Mouse (Mus musculus) heart, adult 2 months (tissue): ENCODE measurements at regions not wholly inside any gene's neighbourhood (a gene's known extent, or its start where the extent isn't known, plus 50 kb on each side); places are given as distances from the start of the nearest gene placed in this dataset.

Experiments
- DNase-seq, 2 experiments: peaks; one replicate each; pipeline ENCODE4 v3.0.0; 2021
- H3K27ac ChIP-seq: fragments of 200-600 bp; 2 replicates; pipeline ENCODE4 v1.8.1; 2022
- H3K27me3 ChIP-seq: fragments of 200-500 bp; 2 replicates; pipeline ENCODE4 v1.6.1; 2012; ENCODE audit warnings: mild to moderate bottlenecking, low read length, inconsistent platforms, mixed read lengths; ENCODE audit not compliant: control insufficient read depth, insufficient read depth
- H3K36me3 ChIP-seq: fragments of 200-500 bp; 2 replicates; pipeline ENCODE4 v1.6.1; 2012; ENCODE audit warnings: low read length, inconsistent platforms; ENCODE audit not compliant: control insufficient read depth, insufficient read depth
- H3K4me1 ChIP-seq: fragments of 200-500 bp; 2 replicates; pipeline ENCODE4 v1.6.1; 2011; ENCODE audit warnings: low read length; ENCODE audit not compliant: control insufficient read depth, insufficient read depth
- H3K4me3 ChIP-seq: fragments of 200-600 bp; 2 replicates; pipeline ENCODE4 v1.8.1; 2022
- H3K79me2 ChIP-seq: fragments of 200-500 bp; replicated peaks from 2 replicates; pipeline ENCODE4 v1.6.1; 2012; ENCODE audit warnings: mild to moderate bottlenecking, inconsistent platforms, low read length, moderate library complexity, mixed read lengths; ENCODE audit not compliant: control insufficient read depth, insufficient read depth
- H3K9ac ChIP-seq: fragments of 200-500 bp; 2 replicates; pipeline ENCODE4 v1.6.1; 2012; ENCODE audit warnings: low read depth, mild to moderate bottlenecking, control low read depth, inconsistent platforms, low read length, mixed read lengths
- CTCF ChIP-seq: fragments of 200-600 bp; IDR thresholded peaks from 2 replicates; pipeline ENCODE4 v1.8.1; 2022; ENCODE audit warnings: antibody characterized with exemption, mild to moderate bottlenecking, moderate library complexity
- EP300 ChIP-seq: fragments of 200-500 bp; IDR thresholded peaks from 2 replicates; pipeline ENCODE4 v1.6.1; 2011; ENCODE audit warnings: low read depth, low read length, control low read depth; ENCODE audit not compliant: insufficient read depth
- POLR2A ChIP-seq: fragments of 200-500 bp; IDR thresholded peaks from 2 replicates; pipeline ENCODE4 v1.6.1; 2011; ENCODE audit warnings: mild to moderate bottlenecking, low read depth, low read length, control low read depth; ENCODE audit not compliant: insufficient read depth
- WGBS: fragments of 180-500 bp; shearing (Covaris S2); methylation state at CpG from one replicate; pipeline ENCODE4 v1.1.7; 2018; 5-methylcytosine and 5-hydroxymethylcytosine counted together
- intact Hi-C: fragments of 180-260 bp; cut with DNase I; formaldehyde crosslinking; loops from one replicate; pipeline ENCODE4 v1.15.1; 2025

DNA sequence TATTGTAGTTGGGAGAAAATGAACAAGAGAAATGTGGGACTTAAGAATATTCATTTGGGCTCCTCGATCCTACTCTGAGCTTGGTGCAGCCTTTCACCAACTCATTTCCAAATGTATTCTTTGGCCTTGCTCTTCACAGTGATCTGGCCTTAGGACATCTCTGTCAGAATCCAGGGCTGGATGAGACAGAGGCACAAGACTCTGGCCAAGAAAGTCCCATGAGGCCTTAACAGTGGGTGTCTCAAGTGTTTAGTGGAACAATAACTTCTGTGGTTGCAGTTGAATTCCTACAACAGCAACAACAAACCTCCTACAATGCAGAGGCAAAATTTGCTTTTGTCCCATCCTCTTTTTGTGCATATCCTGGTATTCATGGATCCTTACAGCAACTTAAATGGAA, 589.2 kb upstream of the Gm26657 start:
- Histone ChIP-seq H3K9ac (no peak overlapping the region), H3K36me3 (no peaks in the 10 kb centered on the region), H3K27me3 (no peaks in the 10 kb centered on the region), H3K4me3 (no peak overlapping the region), H3K27ac (no peak overlapping the region), H3K4me1 (peaks cover 2% of the 10 kb centered on the region), H3K79me2 (no peaks in the 10 kb centered on the region)
- 81% methylated on average over 1 of the region's 1 CpGs for WGBS
- no peak for TF ChIP-seq POLR2A
- no peak for TF ChIP-seq CTCF
- TF ChIP-seq EP300 = no peak
- intact Hi-C loops = no loop called here
- peak in 1 of 2 experiments; percentile 9 for DNase-seq

DNA sequence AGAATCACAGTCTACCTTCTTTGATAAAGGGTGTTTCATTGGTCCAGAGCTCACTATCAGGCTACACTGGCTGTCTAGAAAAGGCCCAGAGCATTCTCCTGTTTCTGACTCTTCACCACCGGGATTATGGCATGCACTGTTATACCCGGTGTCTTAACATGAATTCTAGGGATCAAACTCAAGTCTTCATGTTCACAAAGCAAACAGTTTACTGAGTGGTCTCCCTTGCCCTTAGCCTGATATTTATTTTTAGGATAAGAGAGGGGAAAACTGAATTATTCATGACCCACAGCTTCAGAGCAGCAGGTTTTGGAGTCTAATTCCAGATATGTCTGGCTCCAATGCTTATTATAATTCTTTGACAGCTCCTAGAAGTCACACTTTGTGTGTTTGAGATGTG, 596.0 kb upstream of the Gm26657 start:
- Histone ChIP-seq H3K36me3 (no peaks in the 10 kb centered on the region), H3K4me3 (no peak overlapping the region), H3K79me2 (no peaks in the 10 kb centered on the region), H3K4me1 (no peaks in the 10 kb centered on the region), H3K27me3 (no peaks in the 10 kb centered on the region), H3K27ac (no peak overlapping the region), H3K9ac (no peak overlapping the region)
- 94% methylated on average over 2 of the region's 2 CpGs for WGBS
- TF ChIP-seq EP300 (no peak), CTCF (no peak), POLR2A (no peak)
- intact Hi-C loops = no loop called here
- no peak for DNase-seq

DNA sequence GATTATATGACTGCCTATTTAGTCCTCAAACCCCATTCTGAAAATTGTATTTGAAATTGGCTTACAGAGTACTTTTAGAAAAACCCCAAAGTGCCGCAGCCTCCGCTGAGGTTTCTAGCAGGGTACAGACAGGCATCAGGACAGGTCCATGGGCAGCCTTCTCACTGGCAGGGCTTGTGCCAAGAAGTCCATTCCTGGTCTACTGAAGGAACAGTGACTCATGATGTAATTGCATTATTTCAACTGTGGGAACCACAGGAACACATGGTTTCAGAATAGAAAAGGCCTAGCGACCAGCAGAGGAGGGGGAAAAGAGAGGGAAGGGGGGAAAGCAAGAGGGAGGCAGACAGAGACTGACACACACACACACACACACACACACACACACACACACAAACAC, 603.0 kb upstream of the Gm26657 start:
- no peak overlapping the region for H3K27ac ChIP-seq
- no peaks in the 10 kb centered on the region for H3K4me1 ChIP-seq
- intact Hi-C loops = no loop called here
- no peak overlapping the region for H3K4me3 ChIP-seq
- no peak for DNase-seq
- 85% methylated on average over 3 of the region's 3 CpGs for WGBS
- no peaks in the 10 kb centered on the region for H3K36me3 ChIP-seq
- H3K79me2 ChIP-seq = no peaks in the 10 kb centered on the region
- H3K9ac ChIP-seq = no peak overlapping the region
- TF ChIP-seq POLR2A (no peak), CTCF (no peak), EP300 (no peak)
- no peaks in the 10 kb centered on the region for H3K27me3 ChIP-seq

DNA sequence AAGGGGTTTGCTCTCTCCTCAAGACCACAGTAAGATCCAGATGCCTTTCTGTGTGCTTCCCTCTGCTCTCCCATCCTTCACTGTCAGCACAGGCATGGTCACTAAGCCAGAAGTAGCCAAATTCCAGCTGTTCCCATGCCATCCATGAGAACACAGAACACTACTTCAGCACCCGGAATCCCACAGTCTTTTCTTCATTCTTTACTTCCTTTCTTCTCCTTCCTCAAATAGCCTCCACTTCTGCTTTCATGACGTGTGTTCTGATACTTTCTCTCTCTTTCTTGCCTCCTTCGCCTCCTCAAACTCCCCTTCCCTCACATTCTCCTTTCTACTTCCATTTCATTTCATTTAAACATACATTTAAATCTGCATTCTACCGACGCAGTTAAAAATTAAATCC, 602.1 kb upstream of the Klf4 start:
- no peak for TF ChIP-seq EP300
- TF ChIP-seq POLR2A = no peak
- no peak for TF ChIP-seq CTCF
- Histone ChIP-seq H3K9ac (no peak overlapping the region), H3K27ac (no peak overlapping the region), H3K79me2 (no peaks in the 10 kb centered on the region), H3K4me3 (no peak overlapping the region), H3K27me3 (no peaks in the 10 kb centered on the region), H3K4me1 (no peaks in the 10 kb centered on the region), H3K36me3 (no peaks in the 10 kb centered on the region)
- DNase-seq = no peak
- intact Hi-C loops = no loop called here
- WGBS = 83% methylated on average over 5 of the region's 5 CpGs

DNA sequence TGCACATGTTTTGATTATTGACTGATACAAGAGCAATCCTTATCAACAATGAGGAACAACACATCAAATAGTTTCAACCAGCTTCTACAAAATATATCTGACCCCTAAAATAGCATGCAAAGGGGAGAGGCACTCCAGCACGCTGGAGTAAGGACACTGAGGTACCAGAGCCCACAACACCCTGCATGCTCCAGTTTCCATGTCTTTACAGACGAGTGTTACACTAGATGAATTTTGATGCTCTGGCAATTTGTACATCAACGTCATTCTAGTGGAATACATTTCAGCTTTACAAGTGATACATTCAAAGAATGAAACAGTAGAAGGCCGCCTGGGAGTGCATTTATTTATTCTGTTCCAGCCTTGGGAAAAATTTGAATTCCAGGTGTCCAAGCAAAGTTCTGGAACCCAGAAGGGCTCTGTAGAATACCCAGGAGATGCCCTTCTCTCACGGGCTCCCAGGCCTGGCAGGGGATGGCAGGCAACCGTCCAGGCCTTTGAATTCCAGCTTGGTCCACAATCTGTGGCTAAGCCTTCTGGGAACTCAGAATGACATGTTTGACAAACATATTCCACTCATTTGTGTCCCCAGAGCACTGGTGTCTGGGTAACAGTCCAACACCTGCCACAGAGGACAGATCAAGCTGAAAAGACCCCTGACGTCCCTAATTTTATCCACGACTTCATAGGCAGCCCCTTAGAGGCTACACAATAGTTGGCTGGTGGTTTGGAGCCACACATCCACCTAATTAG, 595.6 kb upstream of the Klf4 start:
- Histone ChIP-seq H3K4me1 (0 out of 2 replicates have a peak, but pooled peaks cover 1% of the 10 kb centered on the region), H3K4me3 (no peak overlapping the region), H3K36me3 (no peaks in the 10 kb centered on the region), H3K27me3 (no peaks in the 10 kb centered on the region), H3K9ac (no peak overlapping the region), H3K79me2 (no peaks in the 10 kb centered on the region), H3K27ac (no peak overlapping the region)
- TF ChIP-seq POLR2A = no peak
- TF ChIP-seq EP300 = no peak
- TF ChIP-seq CTCF = no peak
- intact Hi-C loops = no loop called here
- 63% methylated on average over 8 of the region's 8 CpGs for WGBS
- no peak for DNase-seq

DNA sequence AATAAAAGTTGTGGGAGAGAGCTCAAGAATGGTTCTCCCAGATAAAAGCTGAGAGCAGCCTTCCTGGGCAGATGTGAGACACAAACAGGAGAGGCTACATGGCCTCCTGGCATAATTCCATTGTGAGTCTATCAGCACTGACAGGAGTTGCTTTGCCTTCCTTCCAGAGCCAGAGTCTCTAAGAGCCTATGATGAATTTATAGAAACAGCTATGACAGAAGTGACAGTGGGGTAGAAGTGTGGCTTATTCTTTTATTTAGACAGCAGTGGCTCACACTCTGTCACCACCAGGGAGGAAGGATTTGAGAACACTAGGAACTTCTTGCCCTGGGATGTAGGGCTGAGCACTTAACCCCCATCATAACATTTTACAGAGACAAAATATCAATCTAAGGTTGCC, 592.2 kb upstream of the Klf4 start:
- TF ChIP-seq POLR2A = no peak
- TF ChIP-seq CTCF = no peak
- no peak for TF ChIP-seq EP300
- no peak for DNase-seq
- H3K27ac ChIP-seq = no peak overlapping the region

More for the DNA sequence above, 592.2 kb upstream of the Klf4 start:
- no peak overlapping the region for H3K4me3 ChIP-seq
- H3K79me2 ChIP-seq = no peaks in the 10 kb centered on the region
- H3K27me3 ChIP-seq = no peaks in the 10 kb centered on the region
- H3K36me3 ChIP-seq = no peaks in the 10 kb centered on the region
- intact Hi-C loops = no loop called here
- no peak overlapping the region for H3K9ac ChIP-seq
- H3K4me1 ChIP-seq = 0 out of 2 replicates have a peak, but pooled peaks cover 1% of the 10 kb centered on the region
